Mouse (Mus musculus): Measurements from ENCODE around the gene Eef1akmt2. TPM values are rescaled to one million over a fixed set of nuclear protein-coding genes. Genes with fewer than 3 reads are reported as not detected.
A peak's percentile ranks its signal among the peaks of the same experiment; 100 is the strongest.

Eef1akmt2 gene
- total RNA-seq, 4 experiments from 2014 or later, result 4.6 to 9.0 (median 5.9) TPM

DNA sequence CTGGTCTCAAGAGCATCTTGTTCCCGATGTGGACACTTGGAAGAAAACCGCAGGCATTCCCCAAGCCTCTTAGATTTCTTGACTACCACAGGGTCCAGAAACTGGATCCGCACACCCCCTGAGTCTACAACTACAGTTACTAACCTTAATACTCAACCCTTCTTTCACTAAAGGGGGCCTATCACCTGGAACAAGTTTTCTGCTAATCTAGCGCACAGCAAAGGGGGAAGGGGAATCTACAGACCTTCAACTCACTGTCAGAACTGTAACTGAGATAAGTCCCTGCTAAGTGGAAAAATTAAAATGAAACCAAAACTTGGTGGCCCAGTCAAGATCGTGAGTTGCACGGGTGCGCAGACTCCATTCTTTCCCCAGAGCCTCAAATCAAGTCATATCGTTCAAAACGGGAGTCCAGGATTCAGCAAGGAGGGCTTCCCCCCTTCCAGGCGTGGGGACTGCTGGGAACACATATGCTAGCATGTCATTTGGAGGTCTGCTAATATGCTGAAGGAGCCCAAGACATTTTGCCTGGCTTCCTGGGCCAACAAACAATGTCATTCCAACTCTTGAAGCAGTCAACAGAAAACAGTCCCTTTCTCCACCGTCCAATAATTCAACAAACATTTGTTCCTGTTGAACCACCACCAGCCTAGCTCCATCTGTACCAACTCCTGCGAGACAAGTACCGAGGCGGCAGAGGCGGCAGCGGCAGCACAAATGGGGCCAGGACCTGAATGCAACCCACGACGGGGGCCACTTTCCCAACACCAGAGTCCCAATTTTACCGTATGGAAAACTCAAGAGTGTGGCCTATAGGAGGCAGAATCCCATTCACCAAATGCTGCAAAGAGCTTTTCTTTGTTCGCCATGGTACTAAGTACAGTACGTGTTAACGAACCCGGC lies 40.5 kb downstream of the Eef1akmt2 start:
- DNase-seq (ENCODE audit: low spot score in 2 of 2), result no peak

DNA sequence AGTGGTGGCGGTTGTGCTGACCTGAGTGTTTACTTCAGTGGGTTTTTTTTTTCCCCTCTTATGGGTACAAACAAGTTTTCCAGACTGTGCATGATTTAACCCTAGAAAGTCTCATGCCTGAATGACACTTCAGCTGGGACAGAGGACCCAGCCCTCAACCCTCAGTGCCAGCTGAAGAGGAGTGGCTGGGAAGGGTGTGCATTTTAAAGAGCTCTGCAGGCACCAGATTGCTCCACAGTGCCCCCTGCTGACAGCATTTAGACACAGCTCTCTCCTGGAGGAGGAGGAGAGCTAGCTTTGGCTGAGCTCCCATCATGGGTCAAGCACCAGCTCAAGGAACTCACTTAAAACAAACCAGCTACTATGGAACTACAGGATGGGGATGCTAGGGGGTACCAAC lies 41.6 kb downstream of the Eef1akmt2 start:
- DNase-seq (ENCODE audit: low spot score in 2 of 2), result peak; percentile 86 to 87

DNA sequence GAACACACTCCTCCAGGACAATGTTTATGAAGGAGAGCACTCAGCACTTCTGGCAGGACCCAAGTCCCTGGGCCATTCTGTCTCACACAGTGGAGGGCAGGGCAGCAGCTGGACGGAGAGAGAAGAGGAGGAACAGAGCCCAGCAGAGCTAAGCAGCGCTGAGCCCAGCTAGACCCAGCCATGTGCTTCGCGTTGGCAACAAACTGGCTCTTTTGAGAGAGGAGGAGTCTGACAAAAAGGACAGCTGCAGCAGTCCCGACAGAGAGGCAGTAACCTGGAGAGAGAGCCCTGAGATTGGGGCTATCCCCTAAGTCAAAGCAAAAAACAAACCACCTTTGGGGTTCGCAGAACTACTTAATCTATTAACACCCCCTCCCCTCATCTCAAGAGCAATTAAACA lies 42.1 kb downstream of the Eef1akmt2 start:
- peak in 1 of 2 experiments; percentile 75 for DNase-seq (ENCODE audit: low spot score in 2 of 2)

DNA sequence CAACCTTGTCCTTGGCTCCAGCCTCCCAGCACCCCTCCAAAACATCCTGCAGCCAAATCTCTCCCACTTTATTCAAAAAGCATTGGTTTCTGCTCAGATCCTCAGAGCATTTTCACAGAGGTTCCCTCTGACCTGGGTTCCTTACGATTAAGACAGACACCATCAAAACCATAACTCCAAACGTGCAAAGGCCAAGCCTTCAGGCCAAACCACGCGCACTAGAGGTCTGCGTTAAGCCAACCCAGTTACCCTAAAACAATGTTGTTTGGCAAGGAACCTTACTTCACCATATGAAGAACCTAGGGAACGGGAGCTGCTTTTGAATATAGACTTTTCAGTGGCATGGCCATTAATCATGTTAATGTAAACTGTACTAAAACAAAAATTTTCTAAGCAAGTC lies 42.8 kb downstream of the Eef1akmt2 start:
- DNase-seq (ENCODE audit: low spot score in 2 of 2), result no peak

DNA sequence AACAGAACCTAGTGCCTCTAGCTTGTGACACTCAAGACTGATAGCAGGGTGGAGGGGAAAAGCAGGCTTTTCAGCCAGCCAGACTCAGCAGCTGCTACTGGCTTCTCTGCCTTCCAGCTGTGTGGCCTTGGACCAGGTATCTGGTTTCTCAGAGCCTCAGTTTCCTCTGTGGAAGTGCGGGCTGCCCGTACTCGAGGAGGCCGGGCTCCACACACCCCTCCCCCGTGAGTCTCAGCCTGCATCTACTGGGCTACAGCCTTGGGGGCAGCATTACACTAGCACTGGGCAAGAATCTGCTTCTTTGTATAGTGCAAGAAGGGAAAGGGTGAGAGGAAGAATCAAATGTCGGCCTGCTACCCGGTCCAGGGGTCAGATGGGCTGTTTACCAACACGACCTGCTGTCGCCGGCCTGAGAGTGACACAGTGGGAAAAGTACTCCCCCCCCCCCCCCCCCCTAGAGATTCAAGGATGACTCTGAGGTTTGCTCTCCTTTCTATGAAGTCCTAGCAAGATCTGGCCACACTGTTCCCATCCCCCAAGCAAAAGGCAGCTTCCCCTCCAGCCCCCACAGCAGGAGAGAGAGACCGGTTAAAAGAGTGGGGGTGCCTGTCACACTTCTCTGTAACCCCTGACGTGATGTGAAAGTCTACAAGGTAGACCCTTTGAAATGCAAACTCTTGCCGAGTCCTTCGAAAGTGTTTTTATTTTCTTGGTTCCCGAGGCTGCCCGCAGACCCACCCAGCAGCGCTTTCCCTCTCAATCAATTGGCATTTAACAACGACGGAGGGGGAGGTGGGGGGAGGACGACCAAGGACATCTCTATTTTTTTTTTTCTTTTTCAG lies 43.4 kb downstream of the Eef1akmt2 start:
- DNase-seq (ENCODE audit: low spot score in 2 of 2), result peak in 1 of 2 experiments; percentile 53

DNA sequence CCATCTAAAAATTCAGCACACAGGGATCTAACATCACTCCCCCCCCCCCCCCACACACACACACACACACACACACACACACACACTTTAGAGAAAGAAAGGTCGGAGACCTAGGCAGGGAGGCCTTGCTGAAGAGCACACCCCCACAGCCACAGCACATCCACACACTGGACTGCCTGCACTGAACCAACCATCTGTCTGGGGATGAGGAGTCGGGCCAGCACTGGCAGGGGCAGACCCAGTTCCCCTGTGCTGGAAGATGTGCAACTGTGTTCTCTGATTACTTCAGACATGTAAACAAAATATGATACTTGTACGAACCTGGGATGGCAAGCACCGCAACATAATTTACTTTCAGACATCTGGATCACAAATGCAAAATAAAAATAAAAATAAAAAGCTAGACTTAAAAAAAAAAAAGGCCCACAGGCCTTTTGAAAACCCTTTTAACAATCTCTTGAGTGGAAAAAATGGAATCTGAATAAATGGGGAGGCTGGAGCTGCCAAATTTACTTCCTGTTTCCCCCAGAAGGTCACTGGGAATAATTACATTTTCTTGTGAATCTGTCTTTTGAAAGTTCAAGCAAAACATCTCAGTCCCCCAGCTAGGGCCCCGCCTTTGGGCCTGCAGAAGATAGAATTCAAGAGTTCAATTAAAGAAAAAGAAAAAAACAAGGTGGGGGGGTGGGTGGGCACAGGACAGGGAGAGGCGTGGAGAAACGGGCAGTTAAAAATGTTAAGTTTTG lies 44.2 kb downstream of the Eef1akmt2 start:
- DNase-seq (ENCODE audit: low spot score in 2 of 2), result peak in 1 of 2 experiments; percentile 72

DNA sequence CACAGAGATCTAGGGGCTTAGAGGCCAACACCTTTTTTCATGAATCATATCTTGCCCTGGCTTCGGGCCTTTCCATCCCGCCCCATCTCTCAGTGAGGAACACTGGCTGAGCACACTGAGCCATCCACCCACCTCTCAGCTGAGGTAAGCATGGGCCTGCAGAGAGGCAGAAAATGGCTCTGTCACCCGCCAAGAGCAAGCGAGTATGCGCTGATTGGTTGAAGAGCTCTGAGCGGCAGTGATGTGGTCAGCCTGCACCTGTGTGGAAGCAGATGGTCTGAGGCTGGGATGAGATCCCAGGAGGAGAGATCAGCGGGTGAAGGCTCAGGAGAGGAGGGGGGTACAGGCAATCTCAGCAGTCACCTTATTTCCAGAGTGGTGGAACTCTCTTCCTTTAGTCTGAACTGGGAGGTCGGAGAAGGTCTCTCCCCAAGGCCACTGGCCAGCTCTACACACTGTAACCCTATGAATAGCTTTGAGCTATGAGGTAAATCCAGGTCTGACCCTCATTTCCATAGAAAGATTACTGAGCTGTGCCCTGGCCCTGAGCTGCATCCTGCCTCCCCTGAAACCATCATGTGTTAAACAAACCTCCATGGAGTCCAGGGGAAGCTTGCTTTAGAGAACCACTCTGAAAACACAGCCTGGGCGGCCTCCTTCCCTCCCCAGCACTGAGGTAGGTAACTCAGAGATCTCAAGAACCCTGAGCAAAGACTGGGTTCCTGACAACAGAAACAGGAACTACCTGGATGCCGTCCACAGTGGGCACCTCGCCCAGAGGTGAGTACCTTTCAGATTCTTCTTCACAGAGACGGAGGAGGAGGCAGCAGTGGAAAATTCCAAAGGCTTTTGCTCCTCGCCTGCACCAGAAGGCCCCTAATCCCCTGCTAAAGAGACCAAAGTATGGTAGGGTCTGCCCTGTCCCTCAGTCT lies 45.3 kb downstream of the Eef1akmt2 start:
- peak in 1 of 2 experiments; percentile 45 for DNase-seq (ENCODE audit: low spot score in 2 of 2)

DNA sequence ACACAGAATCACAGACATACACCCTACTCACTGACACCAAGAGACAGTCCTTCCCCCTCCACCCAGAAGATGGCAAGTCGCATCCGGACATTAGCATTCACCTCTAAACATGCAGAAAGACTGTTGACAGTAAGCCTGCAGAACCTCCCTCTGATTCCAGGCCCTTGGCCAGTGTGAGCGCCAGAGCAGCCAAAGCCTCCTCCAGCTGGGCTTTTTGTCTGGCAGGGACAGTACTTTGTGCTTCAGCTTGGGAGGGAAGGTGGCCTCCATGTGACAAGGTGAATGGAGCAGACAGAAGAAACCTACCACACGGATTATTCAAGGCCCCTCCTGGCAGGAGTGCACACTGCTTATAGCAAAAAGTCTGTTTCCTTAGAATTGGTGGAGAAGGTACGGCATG lies 46.2 kb downstream of the Eef1akmt2 start:
- peak in 1 of 2 experiments; percentile 62 for DNase-seq (ENCODE audit: low spot score in 2 of 2)

DNA sequence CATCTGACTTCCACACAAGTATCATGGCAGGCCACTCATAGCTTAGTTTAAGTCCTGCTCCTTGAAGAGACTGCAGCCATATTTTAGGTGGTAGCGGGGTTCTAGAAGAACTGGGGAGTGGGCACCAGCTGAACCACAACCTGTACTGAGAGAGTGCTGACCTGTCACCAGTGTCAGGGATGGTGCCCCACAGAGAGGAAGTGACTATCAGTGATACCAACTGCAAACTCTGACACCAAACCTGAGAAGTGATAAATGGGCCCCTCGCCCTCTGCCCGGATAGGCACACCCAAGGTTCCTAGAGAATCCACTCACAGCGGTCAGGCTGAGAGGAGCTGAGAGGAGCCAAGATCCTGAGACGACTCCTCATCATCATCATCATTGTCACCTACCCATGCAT lies 47.5 kb downstream of the Eef1akmt2 start:
- DNase-seq (ENCODE audit: low spot score in 2 of 2), result no peak

DNA sequence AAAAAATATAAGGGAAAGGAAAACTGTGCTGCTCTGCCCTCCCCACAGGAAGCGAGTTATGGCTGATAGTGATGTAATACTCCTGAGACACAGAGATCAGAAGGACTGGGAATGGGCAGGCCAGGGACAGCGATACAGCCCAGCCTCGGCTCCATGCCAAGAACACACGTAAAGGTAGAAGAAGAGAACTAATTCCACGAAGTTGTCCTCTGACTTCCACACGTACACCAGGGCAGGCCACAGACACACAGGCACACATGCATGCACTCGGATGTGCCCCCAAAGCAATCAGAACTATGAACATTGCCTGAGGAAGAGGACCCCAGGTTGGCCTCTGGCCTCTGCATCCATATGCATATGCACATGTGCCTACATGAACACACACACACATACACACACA lies 48.0 kb downstream of the Eef1akmt2 start:
- no peak for DNase-seq (ENCODE audit: low spot score in 2 of 2)

DNA sequence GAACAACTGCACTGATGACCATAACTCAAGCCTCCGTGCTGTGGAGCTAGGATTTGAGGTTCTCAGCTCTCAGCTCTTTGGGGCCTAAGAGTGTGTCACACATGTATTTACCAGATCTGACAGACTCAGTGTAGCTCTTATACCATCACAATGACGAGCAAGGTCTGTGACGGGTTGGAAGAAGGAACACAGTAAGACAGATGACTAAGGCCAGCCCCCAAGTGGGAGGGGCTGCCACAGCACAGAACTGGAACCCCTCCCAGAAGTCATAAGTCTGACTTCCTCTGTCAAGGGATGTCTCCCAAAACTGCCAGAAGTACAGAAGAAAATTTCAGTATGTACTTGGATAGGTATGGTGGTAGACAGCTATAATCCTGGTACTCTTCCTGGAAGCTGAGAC lies 48.5 kb downstream of the Eef1akmt2 start:
- peak in 1 of 2 experiments; percentile 31 for DNase-seq (ENCODE audit: low spot score in 2 of 2)

DNA sequence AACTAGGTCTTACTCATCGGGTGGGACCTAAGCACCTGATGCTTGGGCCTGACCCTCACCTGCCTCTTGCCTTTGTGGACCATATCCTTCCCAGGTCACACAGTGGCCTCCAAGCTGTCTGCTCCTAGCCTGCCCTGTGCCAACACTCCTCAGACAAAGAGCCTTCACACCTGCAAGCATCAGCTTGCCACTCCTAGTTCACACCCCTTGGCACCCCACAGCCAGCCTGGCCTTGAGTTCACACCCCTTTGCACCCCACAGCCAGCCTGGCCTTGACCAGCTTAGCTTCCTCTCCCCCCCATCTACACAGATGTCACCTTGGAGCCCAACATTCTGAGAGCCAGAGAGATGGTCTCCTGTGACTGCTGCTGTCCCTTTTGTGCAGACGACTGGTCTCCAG lies 49.1 kb downstream of the Eef1akmt2 start:
- DNase-seq (ENCODE audit: low spot score in 2 of 2), result no peak

DNA sequence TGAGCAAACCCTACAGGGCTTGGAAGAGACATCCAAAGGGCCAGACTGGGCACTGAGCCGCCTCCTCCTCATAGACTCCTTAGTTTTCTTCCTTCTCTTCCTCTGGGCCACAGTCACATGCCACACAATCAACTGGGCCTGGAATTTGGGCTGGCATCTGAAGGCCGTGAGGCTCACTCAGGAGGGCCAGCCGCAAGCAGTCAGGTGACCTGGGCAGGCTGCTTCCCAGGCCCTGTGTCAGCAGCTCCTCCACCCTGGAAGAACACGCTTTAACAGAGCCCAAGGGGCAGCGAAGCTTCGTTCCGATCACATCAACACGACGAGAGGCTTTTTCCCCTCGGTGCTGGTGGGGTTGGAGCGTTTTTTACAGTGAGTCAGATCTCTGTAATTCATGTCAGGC lies 49.8 kb downstream of the Eef1akmt2 start:
- no peak for DNase-seq (ENCODE audit: low spot score in 2 of 2)

DNA sequence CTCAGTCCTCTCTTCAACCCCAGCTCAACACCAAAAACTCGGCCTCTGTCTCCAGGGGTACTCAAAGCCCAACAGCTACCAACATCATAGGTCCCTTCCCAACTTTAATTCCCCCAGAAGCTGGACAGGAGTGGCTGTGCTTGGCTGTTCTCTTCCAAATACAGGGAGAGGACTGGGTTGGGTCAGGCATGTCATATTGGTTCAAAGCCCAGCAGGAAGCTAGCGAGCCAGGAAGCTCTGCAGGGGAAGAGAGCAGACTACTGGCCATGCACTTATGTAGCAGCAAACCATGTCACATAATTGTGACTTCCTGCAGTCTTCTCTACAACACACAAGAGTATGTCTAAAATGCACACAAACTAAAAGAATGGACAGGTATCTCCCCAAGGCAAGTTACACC lies 50.4 kb downstream of the Eef1akmt2 start:
- no peak for DNase-seq (ENCODE audit: low spot score in 2 of 2)

DNA sequence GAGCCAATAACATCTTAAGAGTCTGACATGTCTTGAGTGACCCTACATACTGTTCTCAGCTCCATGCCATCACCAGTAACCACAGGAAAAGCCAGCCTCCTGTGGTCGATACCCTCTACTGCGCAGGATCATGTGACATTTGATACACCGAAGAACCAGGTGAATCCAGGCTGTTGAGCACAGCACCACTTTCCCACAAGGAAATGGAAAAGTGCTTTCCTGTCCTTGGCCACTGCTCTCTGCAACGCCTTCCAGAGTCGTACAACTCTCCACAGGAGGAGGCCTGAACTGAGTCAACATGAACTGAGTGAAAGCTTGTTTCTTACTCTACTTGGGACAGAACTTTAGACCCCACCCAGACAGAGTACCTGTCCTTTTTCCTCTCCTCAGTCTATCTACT lies 51.0 kb downstream of the Eef1akmt2 start:
- DNase-seq (ENCODE audit: low spot score in 2 of 2), result no peak

DNA sequence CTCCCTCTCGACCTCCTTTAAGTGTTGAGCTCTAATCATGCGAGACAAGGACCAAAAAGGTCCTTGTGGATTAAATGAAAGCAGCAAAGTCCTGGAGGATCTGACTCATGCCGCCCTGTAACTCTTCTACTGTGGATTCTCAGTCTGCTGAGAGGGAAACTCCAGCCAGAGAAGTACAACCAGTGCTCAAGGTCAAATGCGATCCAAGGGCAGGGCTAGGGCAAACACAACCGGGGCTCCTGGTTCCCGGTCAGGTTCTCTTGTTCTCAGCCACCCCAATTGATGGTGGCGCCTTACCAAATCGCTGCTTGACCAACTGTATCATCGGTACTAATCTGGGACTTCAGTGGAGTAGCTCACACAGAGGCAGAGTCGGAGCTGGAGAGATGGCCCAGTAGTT lies 51.6 kb downstream of the Eef1akmt2 start:
- DNase-seq (ENCODE audit: low spot score in 2 of 2), result no peak

DNA sequence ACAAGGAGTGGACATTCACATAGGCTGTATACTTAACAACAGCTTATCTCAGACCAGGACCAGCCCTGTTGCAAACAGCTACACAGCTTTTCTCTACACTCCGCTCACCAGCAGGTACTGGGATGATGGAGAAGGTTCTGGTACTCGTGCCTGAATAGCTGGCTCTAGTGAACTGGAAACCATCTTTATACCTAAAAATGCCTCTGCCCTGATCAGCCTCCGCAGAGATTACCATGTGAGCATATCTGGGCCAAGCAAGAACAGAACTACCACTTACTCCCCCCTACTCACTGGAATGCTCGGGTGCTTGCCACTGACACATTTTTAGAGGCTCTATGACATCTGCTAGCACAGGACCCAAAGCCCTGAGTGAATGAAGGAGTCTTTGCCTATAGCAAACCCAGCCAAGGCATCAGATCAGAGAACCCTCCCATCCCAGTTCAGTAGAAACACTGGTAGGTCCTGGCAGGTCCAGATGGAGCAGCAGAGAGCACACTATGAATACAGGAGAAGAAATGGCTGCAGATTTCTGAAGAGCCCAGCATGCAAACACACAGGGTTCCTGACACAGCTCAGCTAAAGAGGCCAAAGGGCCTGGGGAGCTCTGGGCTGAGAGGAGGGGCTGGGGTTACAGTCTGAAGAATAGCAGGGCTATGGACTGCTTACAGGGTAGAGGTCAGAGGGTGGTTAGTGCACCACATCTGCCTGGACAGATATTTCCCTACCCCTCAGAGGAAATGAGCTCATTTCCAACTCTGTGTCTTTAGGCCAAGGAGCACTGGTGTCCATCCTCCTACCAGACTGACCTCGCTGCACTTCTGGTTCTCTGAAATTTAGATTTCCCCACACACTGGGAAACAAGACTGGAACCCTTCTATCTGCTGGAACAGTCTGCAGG lies 53.1 kb downstream of the Eef1akmt2 start:
- DNase-seq (ENCODE audit: low spot score in 2 of 2), result no peak

DNA sequence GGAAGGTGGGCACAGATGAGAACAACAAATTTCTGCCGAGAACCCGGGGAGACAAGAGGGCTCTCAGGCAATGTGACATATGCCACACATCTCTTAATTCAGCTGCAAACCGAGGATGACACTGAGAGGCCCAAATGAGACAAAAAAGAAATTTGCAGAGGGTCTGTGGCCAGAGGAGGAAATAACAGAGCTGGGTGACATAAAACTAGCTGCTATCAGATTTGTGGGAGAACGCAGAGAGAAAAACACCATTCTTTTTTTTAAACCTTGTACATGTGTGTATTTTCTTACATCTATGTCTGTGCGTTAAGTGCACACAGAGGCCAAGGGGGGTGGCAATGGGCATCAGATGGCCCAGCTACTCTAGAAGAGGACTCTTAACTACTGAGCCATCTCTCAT lies 57.3 kb downstream of the Eef1akmt2 start:
- DNase-seq (ENCODE audit: low spot score in 2 of 2), result no peak

DNA sequence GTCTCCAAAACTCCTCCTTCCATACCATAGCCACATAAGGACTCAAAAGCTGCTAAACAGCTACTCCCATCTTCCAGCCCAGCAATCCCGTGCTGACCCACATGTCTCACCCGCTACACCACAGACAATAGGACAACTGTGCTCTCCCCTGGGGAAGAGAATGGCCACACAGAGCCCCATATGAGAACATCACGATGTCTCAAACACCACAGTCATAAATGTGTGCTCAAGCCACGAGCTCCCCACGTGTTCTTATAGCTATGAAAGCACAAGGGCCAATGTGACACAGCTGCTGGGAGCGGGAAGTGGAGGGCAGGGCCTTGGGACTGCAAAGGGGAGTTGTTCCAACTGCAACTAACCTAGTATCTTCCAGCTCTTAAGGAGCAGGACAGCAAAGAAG lies 59.0 kb downstream of the Eef1akmt2 start:
- no peak for DNase-seq (ENCODE audit: low spot score in 2 of 2)
